Mouse (Mus musculus) G1E-ER4 (cell line): ENCODE data around the gene Cox17. TPM values are rescaled to one million over a fixed set of nuclear protein-coding genes. Genes with fewer than 3 reads are reported as not detected.

ENCODE experiments used
- GATA1 ChIP-seq: IDR thresholded peaks from one replicate; pipeline ENCODE4 v1.8.0; 2012; ENCODE audit warnings: low read length, inconsistent platforms
- polyA plus RNA-seq: library from polyadenylated mRNA; stranded (reverse); fragments of >175 nt; gene quantifications from 2 replicates; pipeline ENCODE4 v1.2.3, GENCODE M21; 2012

Cox17 gene
- polyA plus RNA-seq, 1 experiment = 514 TPM

DNA sequence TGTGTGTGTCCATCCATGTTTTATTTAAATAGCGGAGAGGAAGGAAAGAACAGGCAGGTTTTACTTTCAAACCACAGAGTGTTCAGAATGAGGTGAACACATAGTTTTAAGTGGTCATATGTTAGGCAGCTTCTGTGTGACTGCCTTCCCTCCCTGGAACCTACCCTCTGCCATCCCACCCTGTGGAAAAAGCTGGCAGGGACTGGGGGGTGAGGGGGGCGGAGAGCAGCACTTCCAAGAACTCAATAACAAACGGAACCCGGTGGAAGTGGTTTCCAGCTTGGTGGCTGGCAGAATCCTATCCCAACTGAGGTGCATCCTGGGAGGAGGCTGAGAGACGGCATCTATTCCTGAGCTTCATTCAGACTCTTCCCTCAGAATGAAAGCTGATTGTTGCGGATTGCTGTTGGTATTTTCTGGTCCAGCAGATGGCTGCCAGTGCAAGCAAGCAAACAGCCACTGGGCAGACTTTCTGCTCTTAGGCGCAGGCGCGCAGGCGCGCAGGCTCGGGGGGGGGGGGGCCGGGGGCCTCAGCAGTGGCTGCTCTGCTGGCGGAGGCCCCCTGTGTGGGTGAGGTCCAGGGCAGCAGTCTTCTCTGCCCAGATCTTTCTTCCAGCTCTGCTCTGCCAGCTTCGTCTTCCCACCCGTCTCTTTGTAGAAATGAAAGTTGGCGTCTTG is 29.5 kb downstream of the Cox17 start:
- no peak for TF ChIP-seq GATA1

DNA sequence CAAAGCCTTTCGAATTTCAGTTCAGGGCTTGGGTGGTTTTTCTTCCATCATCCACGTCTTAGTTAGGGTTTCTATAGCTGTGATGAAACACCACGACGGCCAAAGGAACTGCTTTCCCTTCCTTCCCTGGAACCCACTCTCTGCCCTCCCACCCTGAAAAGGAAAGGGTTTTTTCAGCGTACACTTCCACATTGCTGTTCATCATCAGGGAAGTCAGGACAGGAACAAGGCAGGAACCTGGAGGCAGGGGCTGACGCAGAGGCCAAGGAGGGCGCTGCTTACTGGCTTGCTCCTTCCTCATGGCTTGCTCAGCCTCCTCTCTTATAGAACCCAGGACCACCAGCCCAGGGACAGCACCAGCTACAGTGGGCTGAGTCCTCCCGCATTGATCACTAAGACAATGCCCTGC is 30.1 kb downstream of the Cox17 start:
- TF ChIP-seq GATA1 = no peak

DNA sequence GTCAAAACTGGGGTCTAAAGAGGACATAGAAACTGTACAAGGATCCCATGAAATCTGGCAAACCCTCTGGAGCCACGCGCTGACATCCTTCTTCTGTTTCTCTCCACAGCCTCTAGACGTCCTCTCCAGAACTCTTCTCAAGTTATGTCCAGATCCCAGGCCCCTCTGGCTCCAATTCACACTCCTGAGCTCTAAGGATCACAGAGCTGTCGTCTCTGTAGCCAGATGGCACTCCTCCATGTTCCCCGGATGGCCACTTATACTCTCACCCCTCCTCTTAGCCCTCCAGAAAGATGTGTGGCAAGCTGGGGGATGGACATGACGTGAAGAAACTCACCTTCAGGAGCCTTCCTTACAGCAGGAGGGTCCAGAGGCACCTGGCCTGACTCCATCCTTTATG is 30.8 kb downstream of the Cox17 start:
- TF ChIP-seq GATA1 = no peak

DNA sequence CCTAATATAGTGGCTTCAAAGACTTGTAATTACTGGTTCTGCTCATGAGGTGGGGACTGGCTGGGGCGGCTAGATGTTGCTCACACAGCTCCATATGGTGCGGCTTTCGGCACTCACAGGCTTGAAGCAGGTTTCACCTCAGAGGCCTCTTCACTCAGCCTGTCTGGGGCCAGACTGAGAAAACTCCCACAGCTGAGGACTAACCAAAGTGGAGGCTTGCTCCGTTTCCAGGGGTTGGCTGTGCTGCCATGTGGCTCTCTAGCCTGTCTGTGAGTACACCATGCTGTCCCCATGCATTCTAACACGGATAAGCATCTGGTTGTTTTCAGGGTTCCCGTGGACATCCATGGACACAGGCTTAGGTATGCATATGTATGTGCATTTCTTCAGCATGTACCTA is 31.8 kb downstream of the Cox17 start:
- no peak for TF ChIP-seq GATA1

DNA sequence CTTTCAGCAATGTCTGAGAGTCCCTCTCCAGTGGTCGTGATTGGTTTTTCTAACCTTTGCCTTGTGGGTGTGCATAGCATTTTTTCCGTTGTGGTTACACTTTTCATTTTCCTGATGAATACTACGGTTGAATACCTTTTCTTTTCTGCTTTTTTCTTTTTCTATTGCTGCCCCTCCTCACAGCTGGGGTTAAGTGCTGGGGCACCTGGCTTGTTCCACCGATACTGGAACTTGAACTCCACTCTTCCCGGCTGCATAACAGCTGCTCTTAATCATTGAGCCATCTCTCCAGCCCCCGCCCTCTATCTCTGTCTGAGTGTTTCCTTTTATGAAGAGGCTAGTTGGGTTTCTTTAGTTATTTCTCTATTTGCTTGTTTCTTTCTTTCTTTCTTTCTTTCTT is 32.3 kb downstream of the Cox17 start:
- no peak for TF ChIP-seq GATA1

DNA sequence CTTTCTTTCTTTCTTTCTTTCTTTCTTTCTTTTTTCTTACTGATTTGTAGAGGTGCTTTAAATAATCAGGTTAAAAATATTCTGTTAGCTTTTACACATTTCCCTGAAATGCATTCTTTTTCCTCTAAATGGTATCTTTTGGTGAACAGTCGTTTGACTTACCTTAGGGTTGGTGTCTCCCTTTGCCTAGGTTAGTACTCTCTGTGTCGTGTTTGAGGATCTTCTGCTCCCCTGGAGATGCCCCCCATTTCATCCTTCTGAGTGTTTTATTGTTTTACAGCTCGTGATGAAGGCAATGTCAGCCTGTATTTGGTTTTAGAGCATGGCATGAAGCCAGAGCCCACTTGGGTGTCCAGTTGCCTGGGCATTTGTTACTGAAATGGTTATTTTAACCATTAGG is 32.7 kb downstream of the Cox17 start:
- TF ChIP-seq GATA1 = no peak

DNA sequence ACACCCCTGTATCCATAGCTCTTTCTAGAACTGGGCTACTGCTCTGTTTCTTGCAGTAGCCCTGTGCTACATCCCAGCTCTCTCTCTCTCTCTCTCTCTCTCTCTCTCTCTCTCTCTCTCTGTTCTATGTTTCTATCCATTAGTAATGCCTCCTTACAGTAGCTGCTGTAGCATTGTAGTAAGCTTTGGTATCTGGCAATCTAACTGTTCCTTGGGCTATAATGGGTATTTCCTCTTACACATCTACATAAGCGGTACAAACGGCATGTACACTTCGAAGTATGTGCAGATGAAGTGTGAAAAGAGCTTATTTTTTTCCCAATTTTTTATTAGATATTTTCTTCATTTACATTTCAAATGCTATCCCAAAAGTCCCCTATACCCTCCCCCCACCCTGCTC is 33.1 kb downstream of the Cox17 start:
- no peak for TF ChIP-seq GATA1

DNA sequence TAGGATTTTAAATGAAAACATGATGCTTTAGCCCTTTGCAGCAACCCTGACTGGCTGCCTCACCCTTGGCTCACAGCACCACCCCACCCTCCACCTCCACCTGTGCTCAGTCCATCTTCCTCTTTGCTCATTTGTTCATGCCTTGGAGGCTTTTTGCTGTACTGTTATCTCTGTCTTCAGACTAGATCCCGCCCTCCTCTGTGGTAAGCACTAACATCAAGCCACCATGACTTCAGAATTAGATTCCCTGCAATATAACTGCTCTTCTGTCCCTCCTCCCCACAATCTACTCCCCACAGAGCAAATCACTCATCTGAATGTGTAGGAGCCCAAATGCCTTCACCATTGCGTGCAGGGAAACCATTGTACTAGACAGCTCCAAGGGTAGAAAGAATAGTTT is 36.9 kb downstream of the Cox17 start:
- TF ChIP-seq GATA1 = no peak

DNA sequence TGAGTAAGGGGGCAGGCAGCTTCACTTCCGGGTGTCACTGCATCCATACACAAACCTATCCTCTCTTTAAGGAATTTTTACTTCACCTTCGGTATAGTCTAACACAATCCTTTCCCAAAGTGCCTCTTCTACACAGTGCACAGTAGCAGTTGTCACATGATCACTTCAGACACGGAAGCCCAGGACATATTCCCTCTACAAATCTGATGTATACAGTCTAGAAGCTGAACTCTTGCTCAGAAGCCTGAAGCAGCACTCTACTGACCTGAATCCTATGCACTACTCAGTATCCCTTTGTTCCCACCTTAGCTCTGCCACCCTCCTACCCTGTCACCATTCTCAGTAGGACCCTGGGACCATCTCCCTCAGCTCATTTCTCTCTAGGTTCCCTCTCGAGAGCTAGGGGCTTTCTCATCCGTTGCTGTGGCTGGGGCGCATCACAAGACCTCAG is 38.4 kb downstream of the Cox17 start:
- TF ChIP-seq GATA1 = no peak

DNA sequence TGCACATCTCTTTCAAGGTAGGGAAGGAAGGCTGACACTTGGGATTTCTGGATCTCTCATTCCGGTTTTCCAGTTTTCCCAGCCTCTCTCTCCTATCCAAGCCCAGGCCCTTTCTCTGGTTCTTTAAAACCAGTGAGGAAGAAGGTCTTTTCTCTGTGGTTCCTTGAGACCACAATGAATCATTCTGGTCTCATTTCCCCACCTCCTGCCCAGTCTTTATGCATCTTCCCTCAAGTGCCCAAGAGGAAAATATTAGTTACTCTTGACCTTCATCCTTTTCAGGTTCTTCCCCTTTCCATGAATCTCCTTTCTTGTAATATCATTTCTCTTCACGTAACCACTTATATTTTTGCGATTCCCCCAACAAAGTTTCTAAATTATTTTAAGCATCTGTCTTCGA is 38.9 kb downstream of the Cox17 start:
- TF ChIP-seq GATA1 = no peak

DNA sequence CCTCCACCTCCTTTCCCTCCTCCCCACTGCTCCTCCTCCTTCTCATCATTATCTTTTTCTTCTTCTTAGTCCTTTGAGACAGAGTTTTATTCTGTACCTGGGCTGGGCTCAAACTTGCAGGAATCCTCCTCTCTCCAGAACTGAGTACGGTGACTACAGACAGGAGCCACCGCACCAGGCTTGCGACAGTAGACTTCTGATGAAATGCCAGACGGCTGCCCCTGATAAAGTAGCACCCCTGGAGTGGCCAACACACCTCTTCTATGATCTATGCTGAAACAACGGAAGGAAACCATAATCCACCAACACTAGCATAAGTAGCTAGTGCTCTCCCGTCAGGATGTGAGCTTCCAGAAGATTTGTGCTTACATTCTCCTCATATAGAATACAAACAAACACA is 40.6 kb downstream of the Cox17 start:
- no peak for TF ChIP-seq GATA1

DNA sequence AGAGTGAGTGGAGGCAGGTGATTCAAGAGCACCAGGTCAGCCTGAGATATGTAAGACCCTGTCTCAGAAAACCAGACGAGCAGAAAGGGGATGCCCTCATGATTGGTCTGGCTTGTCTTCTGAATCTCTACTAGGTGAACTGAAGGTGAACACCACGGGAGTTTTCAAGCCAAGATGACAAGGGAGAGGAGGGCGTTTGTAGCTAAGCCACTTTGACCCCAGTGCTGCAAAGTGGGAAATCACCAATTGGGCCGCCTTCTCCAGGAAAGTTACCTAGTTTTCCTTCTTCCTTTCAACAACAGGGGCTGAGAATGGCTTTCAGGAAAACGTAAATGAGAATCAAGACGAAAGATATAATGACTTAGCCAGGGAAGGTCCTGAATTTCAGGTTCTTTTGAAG is 42.0 kb downstream of the Cox17 start:
- no peak for TF ChIP-seq GATA1

DNA sequence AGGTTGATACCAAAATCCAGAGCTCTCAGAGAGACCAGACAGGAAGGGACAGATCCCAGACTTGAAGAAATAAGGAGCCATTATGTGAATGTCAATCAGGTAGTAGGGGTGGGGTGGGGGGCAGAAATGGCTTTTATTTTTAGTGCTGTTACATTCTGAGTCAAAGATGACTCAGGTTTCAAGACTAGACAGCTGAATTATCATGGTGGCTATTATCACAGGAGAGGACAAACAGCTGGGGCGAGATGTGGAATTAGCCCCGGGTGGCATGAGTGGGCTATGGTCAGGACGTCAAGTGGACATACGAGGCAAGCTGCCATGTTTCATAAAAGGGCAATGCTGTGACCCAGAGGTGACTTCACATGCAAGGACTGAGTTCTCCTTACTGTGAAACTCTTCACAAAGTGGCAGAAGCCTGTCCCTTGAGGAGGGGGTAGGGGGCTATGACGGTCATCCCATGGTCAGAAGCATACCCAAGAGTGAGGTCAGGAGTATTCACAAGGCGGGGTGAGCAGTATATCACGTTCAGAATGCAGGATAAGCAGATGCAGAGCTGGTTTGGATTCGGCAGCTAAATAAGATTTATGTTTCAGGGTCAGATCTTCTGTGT is 42.6 kb downstream of the Cox17 start:
- no peak for TF ChIP-seq GATA1

DNA sequence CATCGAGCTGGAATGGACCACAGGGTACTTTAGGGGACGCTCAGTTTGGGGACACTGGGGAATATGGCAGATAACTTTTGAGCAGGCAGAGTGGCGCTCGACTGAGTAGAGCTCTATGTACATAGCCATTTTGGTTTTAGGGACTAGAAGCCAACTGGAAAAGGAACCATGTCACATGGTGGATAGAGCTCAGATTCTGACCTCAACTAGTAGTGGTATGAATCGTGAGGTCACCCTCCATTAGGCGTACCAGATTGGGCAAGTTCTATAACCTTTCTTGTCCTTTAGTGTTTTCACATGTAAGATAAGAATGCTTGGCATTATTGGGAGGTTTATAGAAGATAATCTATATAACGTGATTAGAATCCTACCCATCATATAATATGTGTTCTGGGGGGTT is 43.5 kb downstream of the Cox17 start:
- no peak for TF ChIP-seq GATA1

DNA sequence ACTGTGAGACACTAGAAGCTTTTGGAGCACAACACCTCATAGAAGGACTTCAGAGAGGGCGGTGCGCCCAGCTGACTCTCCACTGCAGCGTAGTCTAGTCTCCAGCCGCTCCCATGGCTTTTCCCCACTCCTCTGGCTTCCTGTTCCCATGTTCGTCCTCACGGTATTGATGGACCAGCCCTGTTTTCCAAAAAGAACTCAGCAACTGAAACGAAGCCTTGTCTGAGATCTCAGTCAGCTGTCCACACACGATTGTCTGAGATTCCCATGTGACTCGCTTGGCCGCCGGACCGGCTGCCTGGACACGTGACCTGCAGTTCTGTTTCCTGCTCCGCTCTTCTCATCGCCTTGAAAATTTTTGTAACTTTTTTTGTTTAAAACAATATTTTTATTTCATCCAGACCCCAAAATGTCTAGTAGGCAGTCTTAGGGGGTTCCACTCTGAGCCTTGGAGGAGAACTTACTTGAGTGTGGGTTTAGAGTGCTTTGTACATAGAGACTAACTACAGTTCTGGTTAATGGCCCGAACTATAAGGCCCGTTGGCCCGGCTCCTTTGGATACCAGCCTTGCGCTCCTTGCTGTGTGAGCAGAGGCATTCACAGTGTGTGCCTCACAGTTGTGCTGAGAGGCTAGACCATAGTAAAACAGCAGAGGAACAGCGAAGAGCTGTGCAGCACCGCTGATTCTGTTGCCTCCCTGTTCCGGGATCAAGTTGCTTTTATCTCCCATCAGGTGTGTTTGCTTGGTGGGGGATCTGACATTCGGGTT is 45.5 kb downstream of the Cox17 start:
- no peak for TF ChIP-seq GATA1

DNA sequence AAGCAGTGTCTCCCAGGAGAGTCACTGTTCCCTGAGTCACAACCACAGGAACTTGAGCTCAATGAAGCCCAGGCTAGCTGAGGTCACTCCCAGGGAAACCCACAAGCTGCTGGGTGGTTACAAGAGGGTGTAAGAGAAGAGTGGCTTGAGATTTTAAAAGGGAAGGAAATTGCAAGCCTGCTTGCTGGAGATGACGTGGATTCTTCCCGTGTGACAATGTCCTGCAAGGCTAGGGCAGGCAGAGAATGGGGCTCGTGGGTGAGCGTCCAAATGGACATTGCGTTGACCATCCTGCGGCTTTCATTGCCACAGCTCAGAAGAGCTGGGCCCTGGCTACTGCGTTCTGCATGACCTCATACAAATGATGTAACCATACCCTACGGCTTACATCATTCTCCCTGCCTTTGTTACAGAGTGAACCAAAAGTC is 47.4 kb downstream of the Cox17 start:
- TF ChIP-seq GATA1 = no peak

DNA sequence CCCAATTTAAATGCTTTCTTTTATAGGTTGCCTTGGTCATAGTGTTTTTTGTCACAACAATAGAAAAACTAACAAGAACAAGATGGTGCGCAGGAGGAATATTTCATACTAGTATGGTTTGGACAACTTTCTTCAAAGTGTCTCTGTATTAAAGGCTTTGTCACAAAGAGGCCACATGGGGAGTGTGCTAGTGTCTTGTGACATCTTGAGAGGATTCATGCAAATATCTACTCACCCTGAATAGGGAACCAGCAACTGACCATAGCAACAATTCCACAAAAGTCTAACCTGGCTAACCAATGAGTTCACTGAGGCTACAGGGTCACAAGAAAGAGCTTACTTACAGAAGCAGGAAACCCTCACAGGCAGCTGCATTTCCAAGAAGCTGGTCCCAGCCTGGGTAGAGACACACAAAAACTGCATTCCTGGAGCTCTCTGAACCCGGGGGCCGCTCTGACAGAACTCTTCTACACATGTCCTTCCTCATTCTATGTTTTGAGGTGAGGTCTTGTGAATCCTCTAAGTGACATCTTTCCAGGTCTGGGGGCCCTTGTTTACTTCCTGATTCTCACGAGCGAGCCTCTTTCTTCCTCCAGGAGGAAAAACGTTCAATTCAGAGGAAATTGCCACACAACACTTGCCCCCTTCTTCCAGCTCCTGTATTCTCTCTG is 48.4 kb downstream of the Cox17 start:
- TF ChIP-seq GATA1 = no peak
